Mouse (Mus musculus): ENCODE data around the gene Srrm2.
A peak's percentile ranks its signal among the peaks of the same experiment; 100 is the strongest.

The Srrm2 gene

DNA sequence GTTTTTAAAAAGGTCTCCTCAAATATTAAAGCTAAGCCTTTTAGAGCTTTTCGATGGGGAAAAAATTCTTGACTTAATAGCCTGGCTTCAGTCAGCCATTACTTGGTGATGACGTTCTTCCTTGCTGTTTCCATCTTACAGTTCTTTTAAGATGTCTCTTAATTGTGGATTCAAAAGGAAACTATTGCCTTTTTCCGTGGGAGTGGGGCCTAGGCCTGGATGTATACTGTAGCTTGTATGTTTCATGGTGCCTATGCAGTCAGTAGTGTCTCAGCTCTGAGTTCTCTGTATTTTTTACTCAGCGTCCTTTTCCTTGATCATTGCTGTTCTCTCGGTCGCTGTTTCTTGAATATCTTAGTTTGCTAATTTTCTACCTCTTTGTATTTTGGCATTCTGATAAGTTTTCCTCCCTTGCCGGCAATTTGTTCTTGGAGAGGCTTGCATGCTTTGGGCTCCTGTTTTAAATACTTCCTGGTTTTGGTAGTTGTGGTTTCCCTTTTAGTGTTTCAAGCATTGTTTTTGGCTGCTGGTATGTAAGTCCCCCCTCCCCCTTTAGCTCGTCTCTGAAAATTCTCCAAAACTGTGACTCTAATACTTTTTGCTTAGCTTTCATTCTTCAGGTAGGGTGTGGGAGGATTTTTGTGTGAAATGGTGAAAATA lies 14.2 kb downstream of the Srrm2 start:
- DNase-seq (ENCODE audit: low read depth, low spot score) = no peak

DNA sequence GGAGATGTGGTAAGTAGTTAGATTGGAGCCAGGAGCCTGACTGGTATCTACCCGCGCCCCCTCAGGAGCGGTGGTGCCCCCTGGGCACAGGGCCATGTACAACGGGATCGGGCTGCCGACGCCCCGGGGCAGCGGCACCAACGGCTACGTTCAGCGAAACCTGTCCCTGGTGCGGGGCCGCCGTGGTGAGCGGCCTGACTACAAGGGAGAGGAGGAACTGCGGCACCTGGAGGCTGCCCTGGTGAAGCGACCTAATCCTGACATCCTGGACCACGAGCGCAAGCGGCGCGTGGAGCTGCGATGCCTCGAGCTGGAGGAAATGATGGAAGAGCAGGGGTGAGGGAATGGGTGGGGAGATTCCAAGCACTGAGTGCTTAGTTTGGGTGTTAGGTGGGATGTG lies 16.5 kb downstream of the Srrm2 start:
- DNase-seq (ENCODE audit: low read depth, low spot score) = no peak

DNA sequence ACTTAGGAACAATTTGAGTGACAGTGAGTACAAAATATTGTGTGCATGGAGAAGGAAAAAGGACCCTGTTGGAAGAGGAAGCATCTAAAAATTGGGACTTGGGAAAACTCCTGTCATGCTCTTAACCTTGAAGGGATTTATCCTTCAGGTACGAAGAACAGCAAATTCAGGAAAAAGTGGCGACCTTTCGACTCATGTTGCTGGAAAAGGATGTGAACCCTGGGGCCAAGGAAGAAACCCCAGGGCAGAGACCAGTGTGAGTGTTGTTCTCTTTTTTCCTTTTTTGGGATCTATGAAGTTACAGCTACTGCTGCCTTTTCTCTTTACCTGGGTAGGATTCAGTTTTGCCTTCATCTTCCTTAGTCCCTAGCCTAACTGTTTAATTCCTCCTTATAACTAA lies 17.6 kb downstream of the Srrm2 start:
- no peak for DNase-seq (ENCODE audit: low read depth, low spot score)

DNA sequence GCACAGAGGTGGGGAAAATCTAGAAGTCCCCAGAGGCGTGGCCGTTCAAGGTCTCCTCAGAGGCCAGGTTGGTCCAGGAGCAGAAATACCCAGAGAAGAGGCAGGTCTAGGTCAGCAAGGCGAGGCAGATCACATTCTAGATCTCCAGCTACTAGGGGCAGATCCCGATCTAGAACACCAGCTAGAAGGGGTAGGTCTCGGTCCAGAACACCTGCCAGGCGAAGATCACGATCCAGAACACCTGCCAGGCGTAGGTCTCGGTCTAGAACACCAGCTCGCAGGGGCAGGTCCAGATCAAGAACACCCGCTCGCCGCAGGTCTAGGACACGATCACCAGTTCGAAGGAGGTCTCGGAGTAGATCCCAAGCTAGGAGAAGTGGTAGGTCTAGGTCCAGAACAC lies 25.3 kb downstream of the Srrm2 start:
- no peak for DNase-seq (ENCODE audit: low read depth, low spot score)

DNA sequence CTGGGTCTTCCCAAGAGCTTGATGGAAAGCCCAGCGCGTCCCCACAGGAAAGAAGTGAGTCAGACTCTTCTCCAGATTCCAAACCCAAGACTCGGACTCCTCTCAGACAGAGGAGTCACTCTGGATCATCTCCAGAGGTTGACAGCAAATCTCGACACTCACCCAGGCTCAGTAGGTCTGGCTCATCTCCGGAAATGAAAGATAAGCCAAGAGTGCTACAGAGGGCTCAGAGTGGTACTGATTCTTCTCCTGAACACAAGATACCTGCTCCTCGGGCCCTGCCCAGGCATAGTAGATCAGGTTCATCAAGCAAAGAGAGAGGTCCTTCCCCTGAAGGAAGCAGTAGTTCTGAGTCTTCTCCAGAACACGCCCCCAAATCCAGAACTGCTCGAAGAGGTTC lies 28.2 kb downstream of the Srrm2 start:
- no peak for DNase-seq (ENCODE audit: low read depth, low spot score)

DNA sequence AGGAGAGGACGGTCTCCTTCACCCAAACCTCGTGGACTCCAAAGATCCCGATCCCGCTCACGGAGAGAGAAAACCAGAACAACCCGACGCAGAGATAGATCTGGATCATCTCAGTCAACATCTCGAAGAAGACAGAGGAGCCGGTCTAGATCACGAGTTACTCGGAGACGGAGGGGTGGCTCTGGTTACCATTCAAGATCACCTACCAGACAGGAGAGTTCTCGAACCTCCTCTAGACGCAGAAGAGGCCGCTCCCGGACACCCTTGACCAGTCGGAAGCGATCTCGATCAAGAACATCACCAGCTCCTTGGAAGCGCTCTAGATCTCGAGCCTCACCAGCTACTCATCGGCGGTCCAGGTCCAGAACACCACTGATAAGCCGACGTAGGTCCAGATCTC lies 28.9 kb downstream of the Srrm2 start:
- DNase-seq (ENCODE audit: low read depth, low spot score) = no peak

DNA sequence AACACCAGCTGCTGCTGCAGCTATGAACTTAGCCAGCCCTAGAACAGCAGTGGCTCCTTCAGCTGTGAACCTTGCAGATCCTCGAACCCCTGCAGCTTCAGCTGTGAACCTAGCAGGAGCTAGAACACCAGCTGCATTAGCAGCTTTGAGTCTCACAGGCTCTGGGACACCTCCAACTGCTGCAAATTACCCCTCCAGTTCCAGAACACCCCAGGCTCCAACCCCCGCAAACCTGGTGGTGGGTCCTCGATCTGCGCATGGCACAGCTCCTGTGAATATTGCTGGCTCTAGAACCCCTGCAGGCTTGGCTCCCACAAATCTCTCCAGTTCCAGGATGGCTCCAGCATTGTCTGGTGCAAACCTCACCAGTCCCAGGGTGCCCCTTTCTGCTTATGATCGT lies 30.4 kb downstream of the Srrm2 start:
- DNase-seq (ENCODE audit: low read depth, low spot score) = no peak

DNA sequence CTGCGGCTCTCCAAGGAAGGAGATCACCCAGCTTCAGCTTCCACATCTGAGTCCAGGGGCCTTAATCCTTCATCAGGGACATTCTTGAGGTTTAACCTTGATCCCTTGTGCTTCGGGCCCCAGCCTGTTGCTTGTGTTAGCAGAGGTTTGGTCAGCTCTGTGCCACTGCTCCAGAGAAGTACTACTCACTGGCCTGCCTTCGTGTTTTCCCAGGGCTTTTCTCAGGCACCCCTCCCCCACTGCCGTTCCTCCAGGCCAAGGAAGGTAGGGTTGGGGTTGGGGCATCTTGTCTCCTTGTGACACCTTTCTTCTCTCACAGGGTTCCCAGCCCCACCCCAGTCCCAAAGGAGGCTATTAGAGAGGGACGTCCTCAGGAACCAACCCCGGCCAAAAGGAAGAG lies 31.8 kb downstream of the Srrm2 start:
- DNase-seq (ENCODE audit: low read depth, low spot score) = no peak

DNA sequence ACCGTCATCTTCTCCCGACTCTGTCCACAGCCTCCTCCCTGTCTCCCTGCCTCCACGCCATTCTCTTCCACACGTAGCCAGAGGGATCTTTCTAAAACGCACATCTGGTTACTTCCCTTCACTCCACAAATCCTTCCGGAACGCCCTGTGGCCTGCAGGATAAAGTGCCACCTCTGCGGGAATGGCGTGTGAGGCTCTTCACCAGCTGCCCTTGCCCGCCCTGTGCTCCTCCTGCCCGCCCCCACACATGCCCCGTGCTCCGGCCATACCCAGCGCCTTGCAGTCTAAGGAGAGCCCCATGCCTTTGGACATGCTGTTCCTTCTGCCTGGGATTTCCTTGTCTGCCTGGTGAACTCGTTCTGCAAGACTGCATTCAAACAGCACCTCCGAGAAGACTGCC lies 32.7 kb downstream of the Srrm2 start:
- DNase-seq (ENCODE audit: low read depth, low spot score) = no peak

DNA sequence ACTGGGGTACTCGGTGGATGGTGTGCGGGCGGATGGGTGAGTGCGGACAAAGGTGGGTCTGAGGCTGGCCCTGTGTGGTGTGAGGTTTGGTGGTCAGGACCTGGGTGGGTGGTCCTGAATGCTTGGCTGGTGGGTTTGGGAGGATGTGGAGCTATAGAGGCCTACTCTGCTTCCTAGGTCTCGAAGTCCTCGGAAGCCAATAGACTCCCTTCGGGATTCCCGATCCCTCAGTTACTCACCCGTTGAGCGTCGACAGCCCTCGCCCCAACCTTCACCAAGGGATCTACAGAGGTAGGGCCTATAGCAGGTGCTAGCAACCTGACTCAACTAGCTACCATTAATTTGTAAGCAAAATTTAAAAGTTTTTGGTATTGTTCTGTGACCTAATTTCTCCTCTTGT lies 33.3 kb downstream of the Srrm2 start:
- DNase-seq (ENCODE audit: low read depth, low spot score) = no peak

DNA sequence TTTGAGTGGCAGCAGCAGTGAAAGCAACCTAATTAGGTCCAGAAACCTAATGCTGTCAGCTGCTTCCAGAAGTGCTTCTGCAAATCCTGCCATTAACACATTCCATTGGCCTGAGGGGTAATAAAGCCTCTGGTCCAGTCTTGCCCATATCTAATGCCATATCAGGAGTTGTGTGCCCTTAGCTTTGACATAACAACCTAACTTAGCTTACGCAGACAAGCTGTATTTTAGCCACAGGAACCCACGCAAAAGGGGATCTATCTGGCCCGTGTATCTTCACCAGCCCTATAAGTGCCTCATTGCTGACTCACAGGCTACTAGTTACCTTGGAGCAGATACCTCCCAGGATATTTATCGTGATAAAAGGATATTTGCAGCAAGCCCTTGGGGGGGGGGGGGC lies 35.3 kb downstream of the Srrm2 start:
- no peak for DNase-seq (ENCODE audit: low read depth, low spot score)

DNA sequence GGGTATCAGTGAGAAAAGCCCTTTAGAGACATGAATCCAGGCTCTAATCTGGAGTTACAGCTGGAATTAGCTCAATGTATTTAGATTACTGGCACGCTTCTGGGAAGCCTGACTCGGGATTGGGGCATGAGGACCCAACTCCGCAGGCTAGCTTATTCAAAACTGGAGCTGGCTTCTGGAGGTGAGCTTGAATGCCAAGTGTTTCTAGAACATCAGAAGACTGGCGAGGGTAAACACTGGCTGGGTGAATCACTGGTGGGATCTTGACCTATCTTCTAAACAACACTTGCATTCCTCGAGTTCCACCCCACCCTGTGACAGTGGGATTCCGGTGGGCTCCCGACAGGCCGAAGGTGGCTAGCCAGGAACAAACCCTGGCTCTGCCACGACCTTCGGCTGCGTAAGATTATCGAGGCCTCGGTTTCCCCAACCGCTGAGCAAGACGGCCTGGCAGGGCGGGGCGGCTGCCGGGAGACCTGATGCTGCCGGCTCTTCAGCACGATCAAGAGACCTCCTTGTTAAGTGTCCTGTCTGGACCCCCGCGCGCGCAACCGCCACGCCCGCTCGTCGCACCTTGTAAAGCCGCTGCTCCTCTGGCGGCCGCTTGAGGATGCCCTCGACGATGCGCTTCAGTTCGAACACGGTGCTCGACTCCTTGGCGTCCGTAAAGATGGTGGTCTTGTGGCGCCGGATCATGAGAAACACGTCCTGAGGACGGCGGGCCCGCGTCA lies 38.1 kb downstream of the Srrm2 start:
- no peak for DNase-seq (ENCODE audit: low read depth, low spot score)

DNA sequence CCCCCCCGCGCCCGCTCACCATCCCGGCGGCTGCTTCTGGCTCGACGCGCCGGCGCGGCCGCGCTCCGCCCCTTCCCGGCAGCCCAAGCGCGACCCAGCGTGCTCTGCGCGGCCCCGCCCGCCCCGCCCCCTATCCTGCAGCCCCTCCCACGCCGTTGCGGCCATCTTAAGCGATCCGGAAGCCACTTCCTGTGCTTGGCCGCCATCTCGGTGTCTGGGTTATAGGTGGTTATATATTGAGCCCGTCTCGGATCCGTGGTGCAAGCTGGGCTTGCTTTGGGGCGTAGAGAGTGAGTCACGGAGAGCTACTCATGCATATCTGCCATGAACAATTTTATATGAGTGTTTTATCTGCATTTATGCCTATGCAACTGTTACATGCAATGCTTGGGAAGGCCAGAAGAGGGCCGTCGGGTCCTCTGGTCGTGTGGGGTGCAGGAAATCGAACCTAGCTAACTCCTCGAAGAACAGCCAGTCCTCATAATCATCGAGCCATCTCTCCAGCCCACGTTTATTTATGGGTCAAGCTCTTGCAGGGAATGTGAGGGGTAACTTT lies 38.8 kb downstream of the Srrm2 start, which contains the start of gene Elob:
Gene Elob, minus strand, starts transcription at position 73 of the 556 bp plus-strand sequence.
- DNase-seq (ENCODE audit: low read depth, low spot score) = peak; percentile 84

DNA sequence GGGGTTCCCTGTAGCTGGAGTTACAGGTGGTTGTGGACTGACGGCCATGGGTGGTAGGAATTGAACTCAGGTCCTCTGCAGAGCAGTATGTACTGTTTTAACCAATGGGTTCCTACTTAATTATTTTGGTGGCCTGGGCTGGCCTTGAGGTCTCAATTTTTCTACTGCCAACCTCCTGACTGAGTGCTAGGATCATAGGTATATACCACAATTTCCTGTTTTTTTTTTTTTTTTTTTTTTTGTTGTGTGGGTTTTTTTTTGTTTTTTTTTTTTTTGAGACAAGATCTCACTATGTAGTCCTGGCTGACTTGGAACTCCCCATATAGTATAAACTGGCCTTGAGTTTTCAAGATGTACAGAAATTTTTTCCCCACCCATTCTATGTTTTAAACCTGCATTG lies 40.9 kb downstream of the Srrm2 start:
- no peak for DNase-seq (ENCODE audit: low read depth, low spot score)

DNA sequence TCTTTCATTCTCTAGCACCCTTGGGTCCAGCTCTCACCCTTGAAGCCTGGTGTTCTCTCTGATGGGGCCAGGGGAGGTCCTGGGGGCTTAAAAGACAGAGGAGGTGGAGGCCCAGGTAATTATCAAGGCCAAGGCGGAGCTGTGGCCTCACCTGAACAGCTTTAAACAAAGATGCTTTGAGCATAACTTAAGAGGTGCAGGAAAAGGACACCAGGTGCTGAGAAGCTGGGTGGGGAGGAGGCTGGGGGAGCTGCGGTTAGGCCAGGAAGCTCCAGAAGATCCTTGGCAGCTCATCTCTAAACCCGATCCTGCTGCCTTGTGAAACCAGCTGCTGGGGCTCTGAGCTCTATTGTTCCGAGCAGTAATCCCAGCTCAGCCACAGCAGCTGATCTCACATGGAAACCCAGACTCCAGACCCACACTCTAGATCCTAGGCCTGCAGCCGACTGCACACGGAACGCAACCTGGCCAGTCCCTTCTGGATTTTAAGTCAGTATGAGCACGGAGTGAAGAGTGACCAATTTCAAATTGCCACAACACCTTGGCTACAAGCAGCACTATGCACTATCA lies 45.8 kb downstream of the Srrm2 start, which contains the start of gene Prss33:
Gene Prss33, minus strand, starts transcription at position 51 of the 570 bp plus-strand sequence.
- DNase-seq (ENCODE audit: low read depth, low spot score) = no peak

DNA sequence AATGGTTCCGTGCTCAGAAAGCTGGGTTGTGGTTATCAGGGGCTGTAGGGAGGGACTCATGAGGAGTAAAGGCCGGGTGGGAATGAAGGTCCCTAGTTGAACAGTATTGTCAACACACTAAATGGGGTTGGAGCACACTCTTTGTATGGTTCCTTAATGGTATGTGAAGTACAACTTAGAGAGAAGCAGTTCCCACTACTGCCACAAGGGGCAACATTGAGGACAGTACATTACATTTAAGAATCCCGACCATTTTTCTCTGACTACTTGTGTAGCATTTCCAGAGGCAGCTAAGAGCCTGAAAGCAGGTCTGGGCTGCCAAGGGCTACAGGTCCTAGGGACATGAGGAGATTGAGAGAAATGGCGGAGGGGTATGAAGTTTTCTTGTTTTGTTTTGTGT lies 50.8 kb downstream of the Srrm2 start:
- DNase-seq (ENCODE audit: low read depth, low spot score) = no peak

DNA sequence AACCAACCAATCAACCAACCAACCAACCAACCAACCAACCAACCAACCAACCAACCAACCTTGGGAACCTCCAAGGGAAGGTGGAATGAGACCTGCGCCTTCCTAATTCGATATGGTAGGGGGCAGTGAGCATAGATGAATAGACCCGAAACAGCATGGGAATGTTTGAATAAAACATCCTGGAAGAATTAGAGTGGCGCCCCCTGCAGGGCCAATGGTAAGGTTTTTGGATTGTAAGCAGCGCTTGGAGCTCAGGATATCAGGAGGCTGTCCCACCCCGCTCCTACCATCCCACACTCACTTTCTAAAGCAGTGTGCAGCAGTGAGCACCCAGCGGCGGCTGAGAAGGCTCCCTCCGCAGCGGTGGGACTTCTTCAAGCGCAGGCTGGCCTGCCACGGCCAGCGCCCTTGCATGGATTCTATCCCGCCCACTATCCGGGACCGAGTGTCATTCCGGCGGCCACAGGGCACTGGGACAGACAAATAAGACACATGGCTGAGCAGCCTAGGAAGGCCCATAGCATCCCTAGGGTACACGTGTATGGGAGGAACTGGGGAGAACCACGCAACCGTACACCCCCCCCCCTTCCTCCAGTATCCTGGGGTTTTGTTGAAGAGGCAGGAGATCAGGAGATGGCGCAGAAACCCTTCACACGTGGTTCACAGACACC lies 52.9 kb downstream of the Srrm2 start:
- no peak for DNase-seq (ENCODE audit: low read depth, low spot score)

DNA sequence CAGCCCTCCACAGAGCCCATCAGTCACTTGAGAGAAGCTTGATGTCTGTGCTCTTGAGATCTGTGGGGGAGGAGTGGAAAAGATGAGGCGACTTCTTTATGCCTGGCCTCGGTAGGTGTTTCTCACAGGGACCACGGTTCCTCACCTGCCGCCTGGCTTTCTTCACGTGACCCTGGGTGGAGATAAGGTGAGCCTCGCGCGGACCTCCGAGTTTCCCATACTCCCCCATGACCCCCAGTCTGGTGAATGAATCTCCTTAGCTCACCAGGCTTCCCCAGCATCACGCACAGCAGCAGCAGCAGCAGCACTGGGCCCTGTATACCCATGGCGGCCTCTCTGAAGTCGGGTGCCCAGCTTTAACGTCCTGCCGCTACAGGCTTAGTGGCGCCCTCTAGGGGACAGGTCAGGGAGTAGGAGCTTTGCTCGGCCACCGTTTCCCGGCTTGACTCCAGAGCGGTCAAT lies 53.5 kb downstream of the Srrm2 start, which contains the start of the genes Prss32 and Prss41:
Gene Prss32, plus strand, starts transcription at position 44 of the 462 bp plus-strand sequence.
Gene Prss41, minus strand, starts transcription at position 361 of the 462 bp plus-strand sequence.
- no peak for DNase-seq (ENCODE audit: low read depth, low spot score)

DNA sequence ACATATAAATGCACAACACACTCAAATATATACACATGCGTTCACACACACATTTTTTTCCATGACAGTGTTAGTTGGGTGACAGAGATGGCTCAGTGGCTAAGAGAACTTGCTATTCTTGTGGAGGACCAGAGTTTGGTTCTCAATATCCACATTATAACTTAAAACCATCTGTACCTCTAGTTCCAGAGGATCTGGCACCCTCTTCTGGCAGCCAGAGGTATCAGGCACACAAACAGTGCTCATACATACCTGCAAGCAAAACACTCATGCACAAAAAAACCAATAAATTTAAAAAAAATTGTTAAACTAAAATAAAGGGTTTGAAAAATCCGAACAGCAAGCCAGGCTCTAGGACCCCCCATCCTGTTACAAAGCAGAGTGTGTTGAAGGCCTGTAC lies 59.7 kb downstream of the Srrm2 start:
- no peak for DNase-seq (ENCODE audit: low read depth, low spot score)

DNA sequence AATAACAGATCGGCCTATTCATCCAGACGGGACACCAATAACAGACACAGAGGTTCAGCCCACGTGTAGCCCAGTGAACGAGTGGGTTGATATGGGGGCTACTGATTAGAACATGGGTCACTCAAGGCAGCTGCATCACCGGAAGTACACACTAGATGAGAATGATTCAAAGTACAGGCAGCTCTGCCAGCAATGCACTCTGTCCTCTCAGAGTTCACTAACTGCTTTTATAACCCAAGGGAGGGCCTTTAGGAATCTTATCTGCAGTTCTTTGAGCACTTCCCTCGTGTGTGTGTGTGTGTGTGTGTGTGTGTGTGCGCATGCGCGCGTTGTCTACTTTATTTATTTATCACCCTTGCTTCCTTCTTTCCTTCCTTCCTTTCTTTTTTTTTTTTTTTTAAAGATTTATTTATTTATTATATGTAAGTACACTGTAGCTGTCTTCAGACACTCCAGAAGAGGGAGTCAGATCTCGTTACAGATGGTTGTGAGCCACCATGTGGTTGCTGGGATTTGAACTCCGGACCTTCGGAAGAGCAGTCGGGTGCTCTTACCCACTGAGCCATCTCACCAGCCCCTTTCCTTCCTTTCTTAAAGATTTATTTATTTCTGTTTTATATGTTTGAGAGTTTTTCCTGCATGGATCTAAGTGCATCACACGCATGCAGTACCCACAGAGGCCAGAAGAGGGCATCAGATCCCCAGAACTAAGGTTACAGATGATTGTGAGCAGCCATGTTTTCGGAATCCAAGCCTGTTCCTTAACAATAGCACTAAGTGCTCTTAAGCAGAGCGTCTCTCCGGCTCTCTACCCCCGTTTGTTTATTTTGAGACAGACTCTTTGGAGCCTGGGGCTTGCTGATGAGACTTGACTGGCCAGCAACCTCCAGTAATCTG lies 60.8 kb downstream of the Srrm2 start:
- DNase-seq (ENCODE audit: low read depth, low spot score) = peak; percentile 19

DNA sequence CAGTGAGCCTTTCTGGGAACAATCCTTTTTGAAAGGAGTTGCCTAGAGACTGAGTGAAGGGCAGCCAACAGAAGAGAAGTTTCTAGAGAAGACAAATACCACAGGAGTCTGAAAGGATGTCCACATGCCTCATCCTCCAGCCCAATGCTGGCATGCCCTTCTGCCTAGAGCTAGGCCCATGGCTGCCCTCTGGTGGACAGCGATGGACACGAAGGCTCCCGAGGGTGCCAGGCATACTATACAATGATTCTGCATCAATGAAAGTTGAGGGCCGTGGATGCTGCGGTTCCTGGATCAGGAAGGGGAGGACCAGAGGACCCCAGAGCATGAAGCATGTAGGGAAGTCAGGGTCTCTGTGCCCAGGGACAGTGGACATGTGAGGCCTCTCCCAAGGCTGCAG lies 63.0 kb downstream of the Srrm2 start:
- no peak for DNase-seq (ENCODE audit: low read depth, low spot score)
